Mouse (Mus musculus) embryonic facial prominence, embryonic 12.5 days (tissue): ENCODE measurements around the gene Ldha. TPM values are rescaled to one million over a fixed set of nuclear protein-coding genes. Genes with fewer than 3 reads are reported as not detected.

Source experiments
- ATAC-seq: fragments of 200-750 bp; cut with Nextera tagmentation; 2 replicates; pipeline ENCODE4 v1.8.0; 2017; ENCODE audit not compliant: insufficient number of reproducible peaks, insufficient read depth, low FRiP score, low TSS enrichment
- H3K27ac ChIP-seq: fragments of 300-500 bp; sonication (generic); 2 replicates; pipeline ENCODE4 v1.5.1; 2016; ENCODE audit warnings: mild to moderate bottlenecking
- H3K27me3 ChIP-seq: fragments of 300-500 bp; sonication (generic); 2 replicates; pipeline ENCODE4 v1.6.1; 2016; ENCODE audit warnings: mild to moderate bottlenecking, moderate library complexity
- H3K36me3 ChIP-seq: fragments of 300-500 bp; sonication (generic); 2 replicates; pipeline ENCODE4 v1.6.1; 2016; ENCODE audit warnings: mild to moderate bottlenecking
- H3K4me1 ChIP-seq: fragments of 300-500 bp; sonication (generic); 2 replicates; pipeline ENCODE4 v1.6.1; 2016
- H3K4me2 ChIP-seq: fragments of 300-500 bp; sonication (generic); replicated peaks from 2 replicates; pipeline ENCODE4 v1.6.1; 2016; ENCODE audit warnings: mild to moderate bottlenecking, moderate library complexity
- H3K4me3 ChIP-seq: fragments of 300-500 bp; sonication (generic); 2 replicates; pipeline ENCODE4 v1.5.1; 2016; ENCODE audit warnings: mild to moderate bottlenecking
- H3K9ac ChIP-seq: fragments of 300-500 bp; sonication (generic); 2 replicates; pipeline ENCODE4 v1.6.1; 2016; ENCODE audit warnings: mild to moderate bottlenecking, moderate library complexity
- H3K9me3 ChIP-seq: fragments of 300-500 bp; sonication (generic); 2 replicates; pipeline ENCODE4 v1.6.1; 2016; ENCODE audit warnings: mild to moderate bottlenecking, moderate library complexity
- WGBS: fragments of 180-500 bp; shearing (Covaris S2); methylation state at CpG from one replicate; pipeline ENCODE4 v1.1.7; 2016; 5-methylcytosine and 5-hydroxymethylcytosine counted together
- polyA plus RNA-seq: library from polyadenylated mRNA; unstranded; fragments of >200 nt; fragmentation: Nextera tagmentation; extraction: Ambion mirVana; gene quantifications from 2 replicates; pipeline ENCODE4 v1.2.1, GENCODE M21; 2016

Ldha gene
- polyA plus RNA-seq, 1 experiment from 2014 or later, result 1,118 TPM

DNA sequence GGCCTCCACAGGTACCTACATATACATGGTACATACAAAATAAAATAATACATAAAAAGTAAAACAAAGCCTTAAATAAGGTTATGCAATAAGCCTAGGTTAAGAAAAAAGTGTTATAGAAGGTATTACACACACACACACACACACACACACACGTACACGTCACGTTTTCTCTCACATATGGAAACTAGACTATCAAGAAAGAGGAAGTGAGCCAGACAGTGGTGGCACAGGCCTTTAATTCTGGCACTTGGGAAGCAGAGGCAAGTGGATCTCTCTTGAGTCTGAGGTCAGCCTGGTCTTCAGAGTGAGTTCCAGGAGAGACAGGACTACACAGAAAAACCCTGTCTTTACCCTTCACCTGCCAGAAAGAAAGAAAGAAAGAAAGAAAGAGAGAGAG is 54.2 kb downstream of the Ldha start:
- Histone ChIP-seq H3K36me3 (peaks cover 75% of the 10 kb centered on the region), H3K9me3 (no peaks in the 10 kb centered on the region), H3K27me3 (no peaks in the 10 kb centered on the region), H3K4me1 (no peaks in the 10 kb centered on the region), H3K27ac (no peak overlapping the region), H3K4me3 (no peak overlapping the region), H3K9ac (no peak overlapping the region), H3K4me2 (no peak overlapping the region)
- WGBS, result 92% methylated on average over 3 of the region's 3 CpGs
- ATAC-seq, result no peak

DNA sequence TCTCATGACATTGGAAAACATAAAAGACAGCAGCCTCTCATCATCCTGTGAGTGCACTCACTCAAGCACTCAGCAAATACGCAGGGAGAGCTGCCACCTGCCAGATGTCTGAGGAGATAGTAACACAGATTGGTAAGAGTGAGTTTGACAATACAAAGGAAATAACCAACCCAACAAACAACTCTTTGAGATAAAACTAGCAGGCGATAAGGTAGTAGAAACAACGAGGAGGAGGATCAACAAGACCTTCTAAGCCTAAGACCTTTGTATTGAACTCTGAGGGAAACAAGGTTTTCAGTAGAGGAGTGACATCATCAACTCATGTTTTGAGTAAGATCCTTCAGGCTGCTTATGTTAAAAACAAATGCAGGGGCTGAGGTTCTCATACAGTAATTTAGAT is 58.1 kb downstream of the Ldha start:
- WGBS, result 95% methylated on average over 3 of the region's 3 CpGs
- Histone ChIP-seq H3K4me1 (no peaks in the 10 kb centered on the region), H3K4me3 (no peak overlapping the region), H3K36me3 (peaks cover 71% of the 10 kb centered on the region), H3K27ac (no peak overlapping the region), H3K9me3 (no peaks in the 10 kb centered on the region), H3K9ac (no peak overlapping the region), H3K4me2 (no peak overlapping the region), H3K27me3 (no peaks in the 10 kb centered on the region)
- no peak for ATAC-seq

Other genes with a start within 250 kb of the Ldha start
- 13.5 and 14.1 TPM in 2 replicates for gene Sergef, start 201.7 kb upstream of the Ldha start, polyA plus RNA-seq
- gene Tph1, start 168.9 kb upstream of the Ldha start, polyA plus RNA-seq, result 0.26 and 0.64 TPM in 2 replicates
- gene Saal1, start 130.8 kb upstream of the Ldha start, polyA plus RNA-seq, result 37.3 and 39.2 TPM in 2 replicates
- gene Saa3, start 125.8 kb upstream of the Ldha start, polyA plus RNA-seq, result 0.17 TPM in 1 of 2 replicates, not detected in the other
- not detected in 2 replicates for gene Saa4, start 108.9 kb upstream of the Ldha start, polyA plus RNA-seq
- 0.69 and 1.1 TPM in 2 replicates for gene Saa1, start 98.5 kb upstream of the Ldha start, polyA plus RNA-seq
- not detected in 2 replicates for gene Saa2, start 89.7 kb upstream of the Ldha start, polyA plus RNA-seq
- 26.9 and 29.5 TPM in 2 replicates for gene Hps5, start 45.4 kb upstream of the Ldha start, polyA plus RNA-seq
- gene Gtf2h1, start 45.4 kb upstream of the Ldha start, polyA plus RNA-seq, result 50.4 and 54.0 TPM in 2 replicates
- not detected in 2 replicates for gene Ldhc, start 19.7 kb downstream of the Ldha start, polyA plus RNA-seq
- gene Tsg101, start 78.5 kb downstream of the Ldha start, polyA plus RNA-seq, result 210 and 232 TPM in 2 replicates
- 11.1 and 13.0 TPM in 2 replicates for gene Uevld, start 117.1 kb downstream of the Ldha start, polyA plus RNA-seq
- gene Gm9999, start 142.1 kb downstream of the Ldha start, polyA plus RNA-seq, result not detected in 2 replicates
- gene Spty2d1, start 166.9 kb downstream of the Ldha start, polyA plus RNA-seq, result 16.6 and 18.1 TPM in 2 replicates
- 21.3 and 23.2 TPM in 2 replicates for gene Tmem86a, start 209.1 kb downstream of the Ldha start, polyA plus RNA-seq